Mouse (Mus musculus) megakaryocyte, embryonic 14.5 days (primary cell): ENCODE results near the gene Serinc5. TPM values are rescaled to one million over a fixed set of nuclear protein-coding genes. Genes with fewer than 3 reads are reported as not detected.
A peak's percentile ranks its signal among the peaks of the same experiment; 100 is the strongest.

Experiments used
- H3K27me3 ChIP-seq: replicated peaks from 2 replicates; pipeline ENCODE3; 2012; ENCODE audit warnings: inconsistent platforms
- H3K36me3 ChIP-seq: replicated peaks from 2 replicates; pipeline ENCODE3; 2012; ENCODE audit warnings: low read length, inconsistent platforms, mixed read lengths
- H3K4me1 ChIP-seq: 2 replicates; pipeline ENCODE4 v1.6.1; 2012; ENCODE audit warnings: inconsistent platforms
- H3K4me3 ChIP-seq: replicated peaks from 2 replicates; pipeline ENCODE3; 2012; ENCODE audit warnings: moderate library complexity, mild to moderate bottlenecking, inconsistent platforms
- H3K9me3 ChIP-seq: 2 replicates; pipeline ENCODE4 v1.6.1; 2012; ENCODE audit warnings: inconsistent platforms
- FLI1 ChIP-seq: IDR thresholded peaks from 2 replicates; pipeline ENCODE4 v1.6.1; 2012; ENCODE audit warnings: low read length, inconsistent platforms, mixed read lengths
- GATA1 ChIP-seq: IDR thresholded peaks from 3 replicates; pipeline ENCODE4 v1.6.1; 2012; ENCODE audit warnings: mixed read lengths, low read length, inconsistent platforms, borderline replicate concordance
- polyA plus RNA-seq: library from polyadenylated mRNA; stranded (reverse); fragments of >175 nt; gene quantifications from 2 replicates; pipeline ENCODE4 v1.2.3, GENCODE M21; 2012; ENCODE audit warnings: low replicate concordance; ENCODE audit not compliant: insufficient read depth

The Serinc5 gene
- polyA plus RNA-seq, 1 experiment: 1.1 TPM

GRCm38 (mm10) chr13:92636226-92636909 is 25.5 kb downstream of the Serinc5 start:
- Histone ChIP-seq H3K4me1 (peaks cover 65% of the 10 kb centered on the region), H3K27me3 (no peaks in the 10 kb centered on the region), H3K36me3 (peaks cover 24% of the 10 kb centered on the region), H3K9me3 (no peaks in the 10 kb centered on the region), H3K4me3 (peak overlapping the region; percentile 67)
- TF ChIP-seq FLI1 (no peak), GATA1 (no peak)

DNA sequence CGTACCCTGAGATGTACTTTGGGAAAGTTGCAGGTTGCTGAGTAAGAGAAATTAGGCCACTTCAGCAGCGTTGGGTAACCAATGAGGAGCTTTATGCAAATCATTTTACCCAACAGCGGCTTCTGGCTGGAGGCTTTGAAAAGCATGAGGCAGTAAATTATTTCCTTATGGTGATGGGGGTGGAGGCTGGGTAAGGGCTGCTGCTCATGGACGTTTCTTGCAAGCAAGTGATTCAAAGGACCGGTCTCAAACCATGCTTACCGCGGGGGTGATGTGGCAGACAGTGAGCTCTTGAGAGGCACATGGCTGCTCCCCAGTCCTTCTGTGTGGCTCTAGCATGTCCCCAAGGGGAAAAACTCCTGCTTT is 26.0 kb downstream of the Serinc5 start:
- Histone ChIP-seq H3K4me1 (peaks cover 66% of the 10 kb centered on the region), H3K9me3 (no peaks in the 10 kb centered on the region), H3K27me3 (no peaks in the 10 kb centered on the region), H3K36me3 (peaks cover 22% of the 10 kb centered on the region), H3K4me3 (peak overlapping the region; percentile 83)
- TF ChIP-seq FLI1: no peak
- TF ChIP-seq GATA1: no peak

- no peak for TF ChIP-seq FLI1
- TF ChIP-seq GATA1: no peak
- no peaks in the 10 kb centered on the region for H3K9me3 ChIP-seq
- no peak overlapping the region for H3K4me3 ChIP-seq
- H3K4me1 ChIP-seq: peaks cover 58% of the 10 kb centered on the region
- H3K36me3 ChIP-seq: peaks cover 17% of the 10 kb centered on the region
- no peaks in the 10 kb centered on the region for H3K27me3 ChIP-seq
Observed at GRCm38 (mm10) chr13:92639093-92640014, 28.5 kb downstream of the Serinc5 start.

GRCm38 (mm10) chr13:92644199-92644598 is 33.3 kb downstream of the Serinc5 start:
- Histone ChIP-seq H3K27me3 (no peaks in the 10 kb centered on the region), H3K4me3 (no peak overlapping the region), H3K4me1 (peaks cover 20% of the 10 kb centered on the region), H3K9me3 (no peaks in the 10 kb centered on the region), H3K36me3 (peaks cover 12% of the 10 kb centered on the region)
- TF ChIP-seq GATA1 (no peak), FLI1 (no peak)

DNA sequence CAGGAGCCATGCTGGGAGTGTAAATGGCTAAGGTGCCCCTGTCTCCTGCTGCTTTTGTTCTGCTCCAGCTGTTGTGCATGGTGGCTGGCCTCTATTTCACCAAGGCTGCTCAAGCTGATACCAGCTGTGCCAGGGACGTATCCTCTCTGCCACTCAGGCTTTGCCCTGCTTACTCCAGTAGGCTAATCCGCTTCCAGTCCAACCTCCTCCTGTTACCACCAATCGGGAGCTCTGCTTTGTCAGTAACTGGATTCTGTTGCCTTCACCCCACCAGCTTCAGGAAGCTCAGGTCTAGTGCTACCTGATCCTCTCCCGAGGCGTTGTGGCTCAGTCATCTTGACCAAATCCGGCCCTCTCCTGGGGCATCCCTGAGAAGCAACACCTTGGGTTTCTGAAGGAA is 33.9 kb downstream of the Serinc5 start:
- H3K27me3 ChIP-seq: no peaks in the 10 kb centered on the region
- no peak overlapping the region for H3K4me3 ChIP-seq
- peaks cover 18% of the 10 kb centered on the region for H3K4me1 ChIP-seq
- TF ChIP-seq FLI1: no peak
- no peak for TF ChIP-seq GATA1
- H3K36me3 ChIP-seq: peaks cover 12% of the 10 kb centered on the region
- no peaks in the 10 kb centered on the region for H3K9me3 ChIP-seq

- no peaks in the 10 kb centered on the region for H3K9me3 ChIP-seq
- H3K36me3 ChIP-seq: peaks cover 12% of the 10 kb centered on the region
- H3K27me3 ChIP-seq: no peaks in the 10 kb centered on the region
- TF ChIP-seq FLI1 (no peak), GATA1 (no peak)
- H3K4me1 ChIP-seq: peaks cover 20% of the 10 kb centered on the region
- no peak overlapping the region for H3K4me3 ChIP-seq
Observed at GRCm38 (mm10) chr13:92647695-92648094, 36.8 kb downstream of the Serinc5 start.

GRCm38 (mm10) chr13:92649111-92649510 is 38.2 kb downstream of the Serinc5 start:
- TF ChIP-seq FLI1: no peak
- no peak for TF ChIP-seq GATA1
- H3K27me3 ChIP-seq: no peaks in the 10 kb centered on the region
- peaks cover 8% of the 10 kb centered on the region for H3K36me3 ChIP-seq

GRCm38 (mm10) chr13:92650956-92651355 is 40.1 kb downstream of the Serinc5 start:
- H3K4me1 ChIP-seq: peaks cover 23% of the 10 kb centered on the region
- H3K36me3 ChIP-seq: peaks cover 3% of the 10 kb centered on the region
- no peaks in the 10 kb centered on the region for H3K9me3 ChIP-seq
- no peak overlapping the region for H3K4me3 ChIP-seq
- H3K27me3 ChIP-seq: no peaks in the 10 kb centered on the region
- no peak for TF ChIP-seq GATA1
- TF ChIP-seq FLI1: no peak

More at GRCm38 (mm10) chr13:92649111-92649510, 38.2 kb downstream of the Serinc5 start:
- Histone ChIP-seq H3K4me3 (no peak overlapping the region), H3K9me3 (no peaks in the 10 kb centered on the region), H3K4me1 (peaks cover 23% of the 10 kb centered on the region)

DNA sequence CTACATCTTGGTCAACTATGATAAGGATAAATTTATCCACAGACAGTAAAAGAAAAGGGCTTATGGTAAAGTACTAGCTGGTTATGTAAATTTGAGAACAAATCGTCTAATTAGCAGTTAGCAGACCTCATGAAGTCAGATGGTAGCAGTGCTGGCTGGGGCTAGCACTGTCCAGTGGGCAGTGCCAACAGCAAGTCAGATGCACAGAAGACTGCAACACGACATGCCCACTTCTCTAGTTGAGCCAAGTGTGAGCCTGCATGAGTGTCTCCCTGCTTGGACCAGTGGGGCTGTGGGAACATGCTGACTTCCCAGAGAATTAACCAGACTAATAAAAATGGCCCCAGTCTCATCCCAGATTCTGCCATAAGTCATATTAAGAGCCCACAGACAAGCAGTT is 41.6 kb downstream of the Serinc5 start:
- Histone ChIP-seq H3K36me3 (no peaks in the 10 kb centered on the region), H3K27me3 (no peaks in the 10 kb centered on the region), H3K9me3 (no peaks in the 10 kb centered on the region), H3K4me3 (no peak overlapping the region), H3K4me1 (peaks cover 19% of the 10 kb centered on the region)
- TF ChIP-seq FLI1: no peak
- TF ChIP-seq GATA1: no peak

DNA sequence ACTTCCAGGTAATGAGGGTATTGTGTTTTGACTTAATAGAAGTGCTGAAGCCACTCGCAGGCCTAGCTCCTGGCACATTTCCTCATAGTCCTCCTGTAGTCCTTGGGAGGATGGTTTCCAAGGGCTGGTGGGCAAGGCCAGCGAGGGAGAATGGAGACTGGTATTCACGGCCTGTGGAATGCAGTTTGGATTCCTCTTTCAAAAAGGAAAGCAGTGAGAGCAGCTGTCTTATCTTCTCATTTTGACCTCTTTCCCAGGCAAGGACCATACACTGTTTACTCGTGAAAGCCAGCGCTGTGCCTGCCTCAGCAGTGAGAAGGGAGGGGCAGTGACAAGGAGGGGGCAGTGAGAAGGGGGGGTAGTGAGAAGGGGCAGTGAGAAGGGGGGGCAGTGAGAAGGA is 42.4 kb downstream of the Serinc5 start:
- H3K4me3 ChIP-seq: peak overlapping the region; percentile 11
- H3K4me1 ChIP-seq: peaks cover 23% of the 10 kb centered on the region
- no peaks in the 10 kb centered on the region for H3K36me3 ChIP-seq
- no peaks in the 10 kb centered on the region for H3K27me3 ChIP-seq
- H3K9me3 ChIP-seq: no peaks in the 10 kb centered on the region
- TF ChIP-seq GATA1: no peak
- no peak for TF ChIP-seq FLI1
